In the genomic region with DNA sequence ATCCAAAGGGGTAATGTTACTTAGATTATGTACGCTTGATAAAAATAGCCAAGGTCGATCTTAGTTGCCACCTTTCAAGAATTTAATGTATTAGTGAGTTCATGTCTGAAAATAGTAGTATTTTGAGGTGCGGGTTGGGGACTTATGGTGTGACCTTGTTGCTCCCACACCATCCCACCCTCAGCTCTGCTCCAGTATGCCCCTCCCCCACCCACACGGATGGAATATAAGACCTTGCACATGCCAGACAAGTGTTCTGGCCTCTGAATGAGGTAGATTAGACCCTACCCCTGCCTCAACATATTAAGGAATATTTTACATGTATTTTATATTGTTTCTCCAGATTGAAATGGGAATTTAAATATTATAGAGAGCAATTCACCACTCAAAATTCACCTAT, we compare ENCODE assay signal across 8 mouse cellular contexts. TPM values are rescaled to one million over a fixed set of nuclear protein-coding genes. Genes with fewer than 3 reads are reported as not detected.
DNase-seq lines count a peak whose midpoint lies in the region; ATAC-seq and TF ChIP-seq lines count a peak whose summit lies in the region.

No protein-coding gene starts in this region.

- H3K4me2 ChIP-seq in lung, embryonic 15.5 days = peak overlapping the region; percentile 72
- peak overlapping the region; percentile 64 for H3K4me2 ChIP-seq in intestine, postnatal 0 days (replicated peaks; ENCODE audit: low read depth)
- peak overlapping the region; percentile 92 for H3K4me2 ChIP-seq in neural tube, embryonic 14.5 days (ENCODE audit: low read depth, low read length)

- peaks cover 16% of the 10 kb centered on the region; the same call in 1 of the 2 replicates for H3K36me3 ChIP-seq in lung, embryonic 15.5 days
- H3K36me3 ChIP-seq in forebrain, embryonic 10.5 days (replicated peaks) = peaks cover 33% of the 10 kb centered on the region
- H3K36me3 ChIP-seq in intestine, postnatal 0 days (ENCODE audit: control insufficient read depth, insufficient read depth) = no peaks in the 10 kb centered on the region
- no peaks in the 10 kb centered on the region for H3K36me3 ChIP-seq in neural tube, embryonic 14.5 days (ENCODE audit: control insufficient read depth, insufficient read depth, low read length)

- H3K9ac ChIP-seq in lung, embryonic 15.5 days = no peak overlapping the region
- 0 out of 2 replicates have a peak overlapping the region, but pooled peaks have one; percentile 11 for H3K9ac ChIP-seq in intestine, postnatal 0 days (ENCODE audit: low read depth, low read length)
- no peak overlapping the region for H3K9ac ChIP-seq in neural tube, embryonic 14.5 days (replicated peaks; ENCODE audit: low read depth, low read length)

- TF ChIP-seq CTCF in intestine, postnatal 0 days (IDR thresholded peaks at IDR 0.05; ENCODE audit: low read depth) = no peak

- H3K9me3 ChIP-seq in lung, embryonic 15.5 days = no peaks in the 10 kb centered on the region
- H3K9me3 ChIP-seq in forebrain, embryonic 10.5 days = peaks cover 4% of the 10 kb centered on the region; the same call in 1 of the 2 replicates
- no peaks in the 10 kb centered on the region for H3K9me3 ChIP-seq in intestine, postnatal 0 days (ENCODE audit: control insufficient read depth)
- H3K9me3 ChIP-seq in neural tube, embryonic 14.5 days (ENCODE audit: control insufficient read depth, low read length) = no peaks in the 10 kb centered on the region

- no peaks in the 10 kb centered on the region for H3K27me3 ChIP-seq in lung, embryonic 15.5 days
- no peaks in the 10 kb centered on the region for H3K27me3 ChIP-seq in forebrain, embryonic 10.5 days (ENCODE audit: poor library complexity, severe bottlenecking)
- H3K27me3 ChIP-seq in intestine, postnatal 0 days (replicated peaks; ENCODE audit: control insufficient read depth, insufficient read depth, low read length) = no peaks in the 10 kb centered on the region
- no peaks in the 10 kb centered on the region; the same call in 1 of the 2 replicates for H3K27me3 ChIP-seq in neural tube, embryonic 14.5 days (ENCODE audit: control insufficient read depth, insufficient read depth, low read length)

- peaks cover 17% of the 10 kb centered on the region for H3K4me1 ChIP-seq in lung, embryonic 15.5 days
- H3K4me1 ChIP-seq in forebrain, embryonic 10.5 days = peaks cover 28% of the 10 kb centered on the region
- no peaks in the 10 kb centered on the region for H3K4me1 ChIP-seq in intestine, postnatal 0 days (replicated peaks; ENCODE audit: control insufficient read depth, insufficient read depth, low read length)
- H3K4me1 ChIP-seq in neural tube, embryonic 14.5 days (ENCODE audit: control insufficient read depth, insufficient read depth, low read length) = peaks cover 16% of the 10 kb centered on the region

- DNase-seq in lung, postnatal 4 days = no peak
- no peak for DNase-seq in forebrain, embryonic 10.5 days (ENCODE audit: extremely low spot score, low spot score)
- no peak for DNase-seq in urinary bladder, adult 18-20 months (ENCODE audit: low spot score in 2 of 2)
- no peak for DNase-seq in frontal cortex, postnatal 10 days (ENCODE audit: low spot score in 2 of 2)
- no peak for DNase-seq in cerebellum, adult 8-10 months

- ATAC-seq in lung, embryonic 15.5 days (ENCODE audit: borderline replicate concordance, extremely low read depth, low FRiP score, low TSS enrichment) = no peak
- ATAC-seq in intestine, postnatal 0 days = no peak
- ATAC-seq in neural tube, embryonic 14.5 days (ENCODE audit: low read depth) = no peak

- no peak overlapping the region for H3K27ac ChIP-seq in lung, embryonic 15.5 days
- no peak overlapping the region for H3K27ac ChIP-seq in forebrain, embryonic 10.5 days
- H3K27ac ChIP-seq in intestine, postnatal 0 days (ENCODE audit: low read depth, low read length) = no peak overlapping the region
- H3K27ac ChIP-seq in neural tube, embryonic 14.5 days (ENCODE audit: low read depth, low read length) = no peak overlapping the region

- 31% methylated on average over 4 of the region's 4 CpGs for WGBS in lung, embryonic 15.5 days
- WGBS in forebrain, embryonic 10.5 days = 67% methylated on average over 4 of the region's 4 CpGs
- 25% methylated on average over 4 of the region's 4 CpGs for WGBS in intestine, postnatal 0 days
- WGBS in neural tube, embryonic 14.5 days = 55% methylated on average over 4 of the region's 4 CpGs

- H3K4me3 ChIP-seq in lung, embryonic 15.5 days = peak overlapping the region; percentile 84
- H3K4me3 ChIP-seq in forebrain, embryonic 10.5 days = peak overlapping the region; percentile 95
- peak overlapping the region; percentile 83 for H3K4me3 ChIP-seq in intestine, postnatal 0 days (ENCODE audit: low read depth, low read length)
- peak overlapping the region; percentile 95 for H3K4me3 ChIP-seq in neural tube, embryonic 14.5 days (ENCODE audit: low read depth, low read length)

RNA-seq across cellular contexts. Expression of a gene that starts 2.0 kb away (rescaled TPM):
- 47.3 and 47.6 TPM in 2 replicates for polyA plus RNA-seq in lung, embryonic 15.5 days (2015; fragmentation: Nextera tagmentation; extraction: Ambion mirVana)
- polyA plus RNA-seq in forebrain, embryonic 10.5 days (2016; fragmentation: Nextera tagmentation; extraction: Ambion mirVana) = 48.5 and 52.5 TPM in 2 replicates
- polyA plus RNA-seq in intestine, postnatal 0 days (2015; fragmentation: Nextera tagmentation; extraction: Ambion mirVana) = 19.2 and 22.3 TPM in 2 replicates
- 71.2 and 86.2 TPM in 2 replicates for polyA plus RNA-seq in neural tube, embryonic 14.5 days (2014; fragmentation: Nextera tagmentation; extraction: Ambion mirVana)
